Mouse (Mus musculus) MEL (cell line): Measurements from ENCODE around the gene Tbr1. TPM values are rescaled to one million over a fixed set of nuclear protein-coding genes. Genes with fewer than 3 reads are reported as not detected.

Experiments
- DNase-seq: peaks from one replicate; pipeline ENCODE4 v3.0.0; 2011; ENCODE audit warnings: low read depth, low spot score
- H3K27ac ChIP-seq: 2 replicates; pipeline ENCODE4 v1.5.1; 2012; ENCODE audit warnings: low read depth, mild to moderate bottlenecking, control low read depth, low read length, moderate library complexity; ENCODE audit not compliant: control insufficient read depth
- H3K27me3 ChIP-seq, 2 experiments: fragments of 150-350 bp in 1 of 2; sonication (generic) in 1 of 2; 2 replicates each; pipeline ENCODE4 v1.6.1; 2012; ENCODE audit warnings: low read length in 2 of 2, mild to moderate bottlenecking in 2 of 2, improper control_type of control experiment in 1 of 2, moderate library complexity in 1 of 2; ENCODE audit not compliant: insufficient read depth in 2 of 2, control insufficient read depth in 1 of 2
- H3K36me3 ChIP-seq, 2 experiments: 2 replicates each; pipeline ENCODE4 v1.6.1; 2012 to 2014; ENCODE audit warnings: low read length in 2 of 2, improper control_type of control experiment in 1 of 2, inconsistent platforms in 1 of 2, mild to moderate bottlenecking in 1 of 2; ENCODE audit not compliant: insufficient read depth in 2 of 2, control insufficient read depth in 1 of 2
- H3K4me1 ChIP-seq, 2 experiments: fragments of 150-350 bp in 1 of 2; sonication (generic) in 1 of 2; 2 replicates each; pipeline ENCODE4 v1.6.1; 2012; ENCODE audit warnings: low read length in 2 of 2, improper control_type of control experiment in 1 of 2, mild to moderate bottlenecking in 1 of 2; ENCODE audit not compliant: insufficient read depth in 2 of 2, control insufficient read depth in 1 of 2
- H3K4me3 ChIP-seq, 2 experiments: fragments of 150-350 bp in 1 of 2; sonication (generic) in 1 of 2; 2 replicates each; pipeline ENCODE4 v1.5.1; 2012; ENCODE audit warnings: low read depth in 2 of 2, low read length in 2 of 2, mild to moderate bottlenecking in 2 of 2, moderate library complexity in 2 of 2, control low read depth in 1 of 2, improper control_type of control experiment in 1 of 2; ENCODE audit not compliant: control insufficient read depth in 1 of 2, insufficient read depth in 1 of 2
- H3K79me2 ChIP-seq: 2 replicates; pipeline ENCODE4 v1.6.1; 2012; ENCODE audit warnings: mild to moderate bottlenecking, low read length, moderate library complexity; ENCODE audit not compliant: control insufficient read depth, poor library complexity, insufficient read depth
- H3K9ac ChIP-seq: 2 replicates; pipeline ENCODE4 v1.6.1; 2012; ENCODE audit warnings: low read depth, mild to moderate bottlenecking, control low read depth, low read length, moderate library complexity; ENCODE audit not compliant: control insufficient read depth, poor library complexity, severe bottlenecking
- H3K9me3 ChIP-seq: fragments of 150-350 bp; sonication (generic); replicated peaks from 2 replicates; pipeline ENCODE4 v1.6.1; 2012; ENCODE audit warnings: mild to moderate bottlenecking, low read length, improper control_type of control experiment, moderate library complexity; ENCODE audit not compliant: insufficient read depth
- CHD2 ChIP-seq: IDR thresholded peaks from 2 replicates; pipeline ENCODE4 v1.6.1; 2011; ENCODE audit warnings: low read length, improper control_type of control experiment
- CTCF ChIP-seq, 3 experiments: IDR thresholded peaks in 2 of 3; conservative IDR thresholded peaks in 1 of 3; 2 replicates each; pipeline ENCODE4 v1.5.1; 2011 to 2012; ENCODE audit warnings: low read length in 3 of 3, low read depth in 2 of 3, mild to moderate bottlenecking in 2 of 3, improper control_type of control experiment in 1 of 3, inconsistent platforms in 1 of 3, mixed read lengths in 1 of 3, moderate library complexity in 1 of 3; ENCODE audit not compliant: control insufficient read depth in 1 of 3, insufficient read depth in 1 of 3, poor library complexity in 1 of 3, severe bottlenecking in 1 of 3
- ETS1 ChIP-seq: IDR thresholded peaks from 2 replicates; pipeline ENCODE4 v1.6.1; 2012; ENCODE audit warnings: low read depth, mild to moderate bottlenecking, inconsistent platforms, low read length, improper control_type of control experiment, moderate library complexity
- GABPA ChIP-seq: IDR thresholded peaks from 2 replicates; pipeline ENCODE4 v1.6.1; 2012; ENCODE audit warnings: low read depth, mild to moderate bottlenecking, inconsistent platforms, low read length, improper control_type of control experiment, moderate library complexity
- GATA1 ChIP-seq: IDR thresholded peaks from 2 replicates; pipeline ENCODE4 v1.6.1; 2011; ENCODE audit warnings: low read depth, low read length, improper control_type of control experiment
- MAFK ChIP-seq: IDR thresholded peaks from 2 replicates; pipeline ENCODE4 v1.6.1; 2011; ENCODE audit warnings: low read depth, mild to moderate bottlenecking, low read length, improper control_type of control experiment, borderline replicate concordance
- MEF2A ChIP-seq: IDR thresholded peaks from 2 replicates; pipeline ENCODE4 v1.6.1; 2014; ENCODE audit warnings: low read depth, mild to moderate bottlenecking, inconsistent platforms, low read length, improper control_type of control experiment; ENCODE audit not compliant: poor library complexity, insufficient replicate concordance, severe bottlenecking; ENCODE audit errors: extremely low read depth
- MYC ChIP-seq: IDR thresholded peaks from 2 replicates; pipeline ENCODE4 v1.6.1; 2011; ENCODE audit warnings: low read depth, mild to moderate bottlenecking, low read length, improper control_type of control experiment, moderate library complexity
- NELFE ChIP-seq: IDR thresholded peaks from 2 replicates; pipeline ENCODE4 v1.6.1; 2011; ENCODE audit warnings: low read depth, low read length, improper control_type of control experiment
- POLR2A ChIP-seq, 2 experiments: IDR thresholded peaks; 2 replicates each; pipeline ENCODE4 v1.6.1; 2011 to 2012; ENCODE audit warnings: low read length in 2 of 2, mild to moderate bottlenecking in 2 of 2, control low read depth in 1 of 2, improper control_type of control experiment in 1 of 2, low read depth in 1 of 2, moderate library complexity in 1 of 2; ENCODE audit not compliant: control insufficient read depth in 1 of 2, insufficient read depth in 1 of 2, poor library complexity in 1 of 2
- POLR2AphosphoS2 ChIP-seq: IDR thresholded peaks from 2 replicates; pipeline ENCODE4 v1.6.1; 2011; ENCODE audit warnings: low read length, improper control_type of control experiment
- RAD21 ChIP-seq: IDR thresholded peaks from 2 replicates; pipeline ENCODE4 v1.6.1; 2011; ENCODE audit warnings: mild to moderate bottlenecking, low read depth, low read length, improper control_type of control experiment
- TAL1 ChIP-seq: IDR thresholded peaks from 2 replicates; pipeline ENCODE4 v1.6.1; 2012; ENCODE audit warnings: mild to moderate bottlenecking, inconsistent platforms, low read length, moderate library complexity, mixed read lengths
- TCF12 ChIP-seq: IDR thresholded peaks from 2 replicates; pipeline ENCODE4 v1.6.1; 2014; ENCODE audit warnings: low read depth, mild to moderate bottlenecking, inconsistent platforms, low read length, improper control_type of control experiment, moderate library complexity
- UBTF ChIP-seq: IDR thresholded peaks from 2 replicates; pipeline ENCODE4 v1.6.1; 2012; ENCODE audit warnings: low read depth, mild to moderate bottlenecking, inconsistent platforms, low read length, improper control_type of control experiment, moderate library complexity, borderline replicate concordance; ENCODE audit not compliant: insufficient read depth
- ZKSCAN1 ChIP-seq: IDR thresholded peaks from 2 replicates; pipeline ENCODE4 v1.6.1; 2012; ENCODE audit warnings: low read depth, mild to moderate bottlenecking, inconsistent platforms, low read length, improper control_type of control experiment, moderate library complexity
- polyA plus RNA-seq, 2 experiments: library from polyadenylated mRNA; stranded (reverse) in 1 of 2; unstranded in 1 of 2; fragments of >175 nt in 1 of 2; fragments of >200 nt in 1 of 2; gene quantifications; 2 replicates each; pipeline versions ENCODE4 v1.2.1 to v1.2.4; 2012; ENCODE audit warnings: low replicate concordance in 2 of 2, low read depth in 1 of 2; ENCODE audit not compliant: insufficient read length in 2 of 2, insufficient read depth in 1 of 2, missing spikeins in 1 of 2
- total RNA-seq: library from RNA; depleted of rRNA; stranded (reverse); fragments of 300-350 nt; gene quantifications from 2 replicates; pipeline ENCODE4 v1.2.3, GENCODE M21; 2012

Gene Tbr1
- total and polyA plus RNA-seq, 3 experiments: 0.11 TPM; not detected in 2

DNA sequence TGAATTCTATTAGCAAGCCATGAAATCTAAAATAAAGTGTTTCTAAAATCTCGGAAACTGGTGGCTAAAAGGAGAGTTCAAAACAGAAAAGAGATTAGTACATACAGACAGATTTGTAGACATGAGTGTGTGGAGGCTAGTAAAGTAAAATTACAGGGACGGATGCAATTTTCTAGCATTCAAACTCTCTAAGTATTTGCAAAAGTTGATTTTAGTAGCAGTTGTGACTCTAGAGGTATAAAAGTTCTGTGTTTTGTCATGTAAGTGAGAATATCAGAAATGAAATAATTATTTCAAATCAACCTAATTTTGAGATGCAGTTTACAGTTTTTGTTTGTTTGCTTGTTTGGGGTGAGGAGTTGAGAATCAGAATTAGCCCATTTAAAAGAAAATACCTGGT is 5.1 kb downstream of the Tbr1 start:
- no peak overlapping the region for H3K27ac ChIP-seq
- TF ChIP-seq RAD21: no peak
- TF ChIP-seq ETS1: no peak
- TF ChIP-seq UBTF: no peak
- TF ChIP-seq ZKSCAN1: no peak
- TF ChIP-seq NELFE: no peak
- TF ChIP-seq TCF12: no peak
- TF ChIP-seq MEF2A: no peak
- TF ChIP-seq CHD2: no peak
- no peak for TF ChIP-seq MYC
- no peak for TF ChIP-seq POLR2AphosphoS2
- TF ChIP-seq, all 39 proteins: peak for 0
- no peak overlapping the region for H3K9ac ChIP-seq
- H3K9me3 ChIP-seq: no peaks in the 10 kb centered on the region
- H3K4me3 ChIP-seq: no peak overlapping the region
- DNase-seq: no peak
- H3K36me3 ChIP-seq: peaks cover 0 to 6% of the 10 kb centered on the region in 2 experiments; a peak in 1 of 4 replicates
- H3K79me2 ChIP-seq: no peaks in the 10 kb centered on the region
- peaks cover 4 to 5% of the 10 kb centered on the region in 2 experiments; a peak in 3 of 4 replicates for H3K4me1 ChIP-seq
- H3K27me3 ChIP-seq: no peaks in the 10 kb centered on the region

DNA sequence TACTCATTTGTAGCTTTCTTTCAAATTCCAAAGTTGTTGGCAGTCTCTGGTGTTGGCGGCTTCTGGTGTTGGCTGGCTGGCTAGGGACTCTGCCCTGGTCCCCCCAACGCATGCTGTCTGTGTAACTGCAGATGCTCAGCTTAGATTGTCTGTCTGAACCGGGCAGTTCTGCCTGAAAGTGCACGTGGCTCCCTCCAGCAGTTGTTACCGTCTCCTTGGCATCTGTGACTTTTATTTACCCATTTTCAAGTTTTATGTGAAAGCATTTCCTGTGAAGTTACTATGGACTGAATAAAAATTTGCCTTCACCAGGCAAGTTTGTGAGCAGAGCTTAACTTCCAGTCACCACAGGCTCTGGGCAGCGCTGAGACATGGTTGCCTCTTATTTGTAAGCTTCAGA is 6.0 kb downstream of the Tbr1 start:
- no peaks in the 10 kb centered on the region for H3K79me2 ChIP-seq
- H3K4me3 ChIP-seq: no peak overlapping the region
- H3K9me3 ChIP-seq: no peaks in the 10 kb centered on the region
- DNase-seq: no peak
- peaks cover 4 to 5% of the 10 kb centered on the region in 2 experiments; a peak in 3 of 4 replicates for H3K4me1 ChIP-seq
- TF ChIP-seq GABPA (no peak), GATA1 (no peak), MAFK (no peak), TAL1 (no peak), CTCF (IDR thresholded peaks at IDR 0.05 in 2 of 3, conservative IDR thresholded peaks at IDR 0.05 in 1 of 3; ENCODE audit: control insufficient read depth in 1 of 3, insufficient read depth in 1 of 3, low read depth in 2 of 3, low read length in 3 of 3, poor library complexity in 1 of 3, severe bottlenecking in 1 of 3) (no peak), POLR2A (IDR thresholded peaks at IDR 0.05; ENCODE audit: control insufficient read depth in 1 of 2, insufficient read depth in 1 of 2, low read depth in 1 of 2, low read length in 2 of 2, poor library complexity in 1 of 2) (no peak), NELFE (no peak)
- H3K9ac ChIP-seq: no peak overlapping the region
- H3K27me3 ChIP-seq: no peaks in the 10 kb centered on the region
- peaks cover 0 to 4% of the 10 kb centered on the region in 2 experiments; a peak in 1 of 4 replicates for H3K36me3 ChIP-seq
- H3K27ac ChIP-seq: no peak overlapping the region
